Mouse (Mus musculus) MEL (cell line): ENCODE results near the gene Zkscan5. TPM values are rescaled to one million over a fixed set of nuclear protein-coding genes. Genes with fewer than 3 reads are reported as not detected.

Experiments used
- DNase-seq: peaks from one replicate; pipeline ENCODE4 v3.0.0; 2011; ENCODE audit warnings: low read depth, low spot score
- H3K27ac ChIP-seq: 2 replicates; pipeline ENCODE4 v1.5.1; 2012; ENCODE audit warnings: low read depth, mild to moderate bottlenecking, control low read depth, low read length, moderate library complexity; ENCODE audit not compliant: control insufficient read depth
- H3K27me3 ChIP-seq, 2 experiments: fragments of 150-350 bp in 1 of 2; sonication (generic) in 1 of 2; 2 replicates each; pipeline ENCODE4 v1.6.1; 2012; ENCODE audit warnings: low read length in 2 of 2, mild to moderate bottlenecking in 2 of 2, improper control_type of control experiment in 1 of 2, moderate library complexity in 1 of 2; ENCODE audit not compliant: insufficient read depth in 2 of 2, control insufficient read depth in 1 of 2
- H3K36me3 ChIP-seq, 2 experiments: 2 replicates each; pipeline ENCODE4 v1.6.1; 2012 to 2014; ENCODE audit warnings: low read length in 2 of 2, improper control_type of control experiment in 1 of 2, inconsistent platforms in 1 of 2, mild to moderate bottlenecking in 1 of 2; ENCODE audit not compliant: insufficient read depth in 2 of 2, control insufficient read depth in 1 of 2
- H3K4me1 ChIP-seq, 2 experiments: fragments of 150-350 bp in 1 of 2; sonication (generic) in 1 of 2; 2 replicates each; pipeline ENCODE4 v1.6.1; 2012; ENCODE audit warnings: low read length in 2 of 2, improper control_type of control experiment in 1 of 2, mild to moderate bottlenecking in 1 of 2; ENCODE audit not compliant: insufficient read depth in 2 of 2, control insufficient read depth in 1 of 2
- H3K4me3 ChIP-seq, 2 experiments: fragments of 150-350 bp in 1 of 2; sonication (generic) in 1 of 2; 2 replicates each; pipeline ENCODE4 v1.5.1; 2012; ENCODE audit warnings: low read depth in 2 of 2, low read length in 2 of 2, mild to moderate bottlenecking in 2 of 2, moderate library complexity in 2 of 2, control low read depth in 1 of 2, improper control_type of control experiment in 1 of 2; ENCODE audit not compliant: control insufficient read depth in 1 of 2, insufficient read depth in 1 of 2
- H3K79me2 ChIP-seq: 2 replicates; pipeline ENCODE4 v1.6.1; 2012; ENCODE audit warnings: mild to moderate bottlenecking, low read length, moderate library complexity; ENCODE audit not compliant: control insufficient read depth, poor library complexity, insufficient read depth
- H3K9ac ChIP-seq: 2 replicates; pipeline ENCODE4 v1.6.1; 2012; ENCODE audit warnings: low read depth, mild to moderate bottlenecking, control low read depth, low read length, moderate library complexity; ENCODE audit not compliant: control insufficient read depth, poor library complexity, severe bottlenecking
- H3K9me3 ChIP-seq: fragments of 150-350 bp; sonication (generic); replicated peaks from 2 replicates; pipeline ENCODE4 v1.6.1; 2012; ENCODE audit warnings: mild to moderate bottlenecking, low read length, improper control_type of control experiment, moderate library complexity; ENCODE audit not compliant: insufficient read depth
- BHLHE40 ChIP-seq: IDR thresholded peaks from 2 replicates; pipeline ENCODE4 v1.6.1; 2012; ENCODE audit warnings: low read depth, mild to moderate bottlenecking, inconsistent platforms, low read length, improper control_type of control experiment, borderline replicate concordance
- CHD1 ChIP-seq: IDR thresholded peaks from 2 replicates; pipeline ENCODE4 v1.6.1; 2012; ENCODE audit warnings: low read depth, mild to moderate bottlenecking, inconsistent platforms, low read length, improper control_type of control experiment
- CHD2 ChIP-seq: IDR thresholded peaks from 2 replicates; pipeline ENCODE4 v1.6.1; 2011; ENCODE audit warnings: low read length, improper control_type of control experiment
- CTCF ChIP-seq, 3 experiments: IDR thresholded peaks in 2 of 3; conservative IDR thresholded peaks in 1 of 3; 2 replicates each; pipeline ENCODE4 v1.5.1; 2011 to 2012; ENCODE audit warnings: low read length in 3 of 3, low read depth in 2 of 3, mild to moderate bottlenecking in 2 of 3, improper control_type of control experiment in 1 of 3, inconsistent platforms in 1 of 3, mixed read lengths in 1 of 3, moderate library complexity in 1 of 3; ENCODE audit not compliant: control insufficient read depth in 1 of 3, insufficient read depth in 1 of 3, poor library complexity in 1 of 3, severe bottlenecking in 1 of 3
- E2F4 ChIP-seq: IDR thresholded peaks from 2 replicates; pipeline ENCODE4 v1.6.1; 2011; ENCODE audit warnings: low read depth, low read length, improper control_type of control experiment, borderline replicate concordance
- ELF1 ChIP-seq: IDR thresholded peaks from 2 replicates; pipeline ENCODE4 v1.6.1; 2014; ENCODE audit warnings: low read depth, mild to moderate bottlenecking, inconsistent platforms, low read length, improper control_type of control experiment, moderate library complexity
- EP300 ChIP-seq, 2 experiments: IDR thresholded peaks; 2 replicates each; pipeline ENCODE4 v1.6.1; 2011; ENCODE audit warnings: improper control_type of control experiment in 2 of 2, low read length in 2 of 2, low read depth in 1 of 2, mild to moderate bottlenecking in 1 of 2
- ETS1 ChIP-seq: IDR thresholded peaks from 2 replicates; pipeline ENCODE4 v1.6.1; 2012; ENCODE audit warnings: low read depth, mild to moderate bottlenecking, inconsistent platforms, low read length, improper control_type of control experiment, moderate library complexity
- GABPA ChIP-seq: IDR thresholded peaks from 2 replicates; pipeline ENCODE4 v1.6.1; 2012; ENCODE audit warnings: low read depth, mild to moderate bottlenecking, inconsistent platforms, low read length, improper control_type of control experiment, moderate library complexity
- GATA1 ChIP-seq: IDR thresholded peaks from 2 replicates; pipeline ENCODE4 v1.6.1; 2011; ENCODE audit warnings: low read depth, low read length, improper control_type of control experiment
- JUND ChIP-seq: IDR thresholded peaks from 2 replicates; pipeline ENCODE4 v1.6.1; 2011; ENCODE audit warnings: low read depth, mild to moderate bottlenecking, improper control_type of control experiment, low read length
- MAFK ChIP-seq: IDR thresholded peaks from 2 replicates; pipeline ENCODE4 v1.6.1; 2011; ENCODE audit warnings: low read depth, mild to moderate bottlenecking, low read length, improper control_type of control experiment, borderline replicate concordance
- MAX ChIP-seq: IDR thresholded peaks from 2 replicates; pipeline ENCODE4 v1.6.1; 2011; ENCODE audit warnings: low read length, improper control_type of control experiment
- MAZ ChIP-seq: IDR thresholded peaks from 2 replicates; pipeline ENCODE4 v1.6.1; 2012; ENCODE audit warnings: low read depth, mild to moderate bottlenecking, inconsistent platforms, low read length, improper control_type of control experiment
- MEF2A ChIP-seq: IDR thresholded peaks from 2 replicates; pipeline ENCODE4 v1.6.1; 2014; ENCODE audit warnings: low read depth, mild to moderate bottlenecking, inconsistent platforms, low read length, improper control_type of control experiment; ENCODE audit not compliant: poor library complexity, insufficient replicate concordance, severe bottlenecking; ENCODE audit errors: extremely low read depth
- MXI1 ChIP-seq: IDR thresholded peaks from 2 replicates; pipeline ENCODE4 v1.6.1; 2011; ENCODE audit warnings: mild to moderate bottlenecking, low read depth, low read length, improper control_type of control experiment
- MYB ChIP-seq: IDR thresholded peaks from 2 replicates; pipeline ENCODE4 v1.6.1; 2011; ENCODE audit warnings: mild to moderate bottlenecking, low read depth, low read length, improper control_type of control experiment
- MYC ChIP-seq: IDR thresholded peaks from 2 replicates; pipeline ENCODE4 v1.6.1; 2011; ENCODE audit warnings: low read depth, mild to moderate bottlenecking, low read length, improper control_type of control experiment, moderate library complexity
- NELFE ChIP-seq: IDR thresholded peaks from 2 replicates; pipeline ENCODE4 v1.6.1; 2011; ENCODE audit warnings: low read depth, low read length, improper control_type of control experiment
- NRF1 ChIP-seq: IDR thresholded peaks from 2 replicates; pipeline ENCODE4 v1.6.1; 2014; ENCODE audit warnings: low read depth, mild to moderate bottlenecking, inconsistent platforms, low read length, improper control_type of control experiment, moderate library complexity; ENCODE audit not compliant: poor library complexity, insufficient read depth, severe bottlenecking
- POLR2A ChIP-seq, 2 experiments: IDR thresholded peaks; 2 replicates each; pipeline ENCODE4 v1.6.1; 2011 to 2012; ENCODE audit warnings: low read length in 2 of 2, mild to moderate bottlenecking in 2 of 2, control low read depth in 1 of 2, improper control_type of control experiment in 1 of 2, low read depth in 1 of 2, moderate library complexity in 1 of 2; ENCODE audit not compliant: control insufficient read depth in 1 of 2, insufficient read depth in 1 of 2, poor library complexity in 1 of 2
- POLR2AphosphoS5 ChIP-seq: IDR thresholded peaks from 2 replicates; pipeline ENCODE4 v1.6.1; 2012; ENCODE audit warnings: low read depth, borderline replicate concordance, mild to moderate bottlenecking, inconsistent platforms, low read length, moderate library complexity, mixed read lengths
- RAD21 ChIP-seq: IDR thresholded peaks from 2 replicates; pipeline ENCODE4 v1.6.1; 2011; ENCODE audit warnings: mild to moderate bottlenecking, low read depth, low read length, improper control_type of control experiment
- RCOR1 ChIP-seq: IDR thresholded peaks from 2 replicates; pipeline ENCODE4 v1.6.1; 2012; ENCODE audit warnings: low read depth, mild to moderate bottlenecking, inconsistent platforms, low read length, improper control_type of control experiment
- SIN3A ChIP-seq: IDR thresholded peaks from 2 replicates; pipeline ENCODE4 v1.6.1; 2012; ENCODE audit warnings: low read length, improper control_type of control experiment, inconsistent platforms
- SMC3 ChIP-seq: IDR thresholded peaks from 2 replicates; pipeline ENCODE4 v1.6.1; 2011; ENCODE audit warnings: low read depth, low read length, improper control_type of control experiment
- TAL1 ChIP-seq: IDR thresholded peaks from 2 replicates; pipeline ENCODE4 v1.6.1; 2012; ENCODE audit warnings: mild to moderate bottlenecking, inconsistent platforms, low read length, moderate library complexity, mixed read lengths
- TBP ChIP-seq: IDR thresholded peaks from 2 replicates; pipeline ENCODE4 v1.8.0; 2011; ENCODE audit warnings: low read depth, low read length, improper control_type of control experiment
- TCF12 ChIP-seq: IDR thresholded peaks from 2 replicates; pipeline ENCODE4 v1.6.1; 2014; ENCODE audit warnings: low read depth, mild to moderate bottlenecking, inconsistent platforms, low read length, improper control_type of control experiment, moderate library complexity
- UBTF ChIP-seq: IDR thresholded peaks from 2 replicates; pipeline ENCODE4 v1.6.1; 2012; ENCODE audit warnings: low read depth, mild to moderate bottlenecking, inconsistent platforms, low read length, improper control_type of control experiment, moderate library complexity, borderline replicate concordance; ENCODE audit not compliant: insufficient read depth
- USF1 ChIP-seq: IDR thresholded peaks from 2 replicates; pipeline ENCODE4 v1.6.1; 2014; ENCODE audit warnings: low read depth, mild to moderate bottlenecking, inconsistent platforms, low read length, improper control_type of control experiment, moderate library complexity
- USF2 ChIP-seq, 2 experiments: IDR thresholded peaks; 2 replicates each; pipeline ENCODE4 v1.6.1; 2011 to 2012; ENCODE audit warnings: improper control_type of control experiment in 2 of 2, low read length in 2 of 2, borderline replicate concordance in 1 of 2, inconsistent platforms in 1 of 2, low read depth in 1 of 2, mild to moderate bottlenecking in 1 of 2; ENCODE audit not compliant: insufficient read depth in 1 of 2
- ZC3H11A ChIP-seq: IDR thresholded peaks from 2 replicates; pipeline ENCODE4 v1.6.1; 2012; ENCODE audit warnings: low read depth, mild to moderate bottlenecking, inconsistent platforms, low read length, improper control_type of control experiment
- ZKSCAN1 ChIP-seq: IDR thresholded peaks from 2 replicates; pipeline ENCODE4 v1.6.1; 2012; ENCODE audit warnings: low read depth, mild to moderate bottlenecking, inconsistent platforms, low read length, improper control_type of control experiment, moderate library complexity
- polyA plus RNA-seq, 2 experiments: library from polyadenylated mRNA; stranded (reverse) in 1 of 2; unstranded in 1 of 2; fragments of >175 nt in 1 of 2; fragments of >200 nt in 1 of 2; gene quantifications; 2 replicates each; pipeline versions ENCODE4 v1.2.1 to v1.2.4; 2012; ENCODE audit warnings: low replicate concordance in 2 of 2, low read depth in 1 of 2; ENCODE audit not compliant: insufficient read length in 2 of 2, insufficient read depth in 1 of 2, missing spikeins in 1 of 2
- total RNA-seq: library from RNA; depleted of rRNA; stranded (reverse); fragments of 300-350 nt; gene quantifications from 2 replicates; pipeline ENCODE4 v1.2.3, GENCODE M21; 2012

Zkscan5 gene
- total and polyA plus RNA-seq, 3 experiments = 8.7 to 9.8 TPM; not detected in 1

GRCm38 (mm10) chr5:145190875-145191798 is 13.2 kb upstream of the Zkscan5 start:
- Histone ChIP-seq H3K79me2 (peaks cover 45% of the 10 kb centered on the region), H3K27me3 (no peaks in the 10 kb centered on the region), H3K4me3 (peak overlapping the region; percentile 75 to 81), H3K9ac (peak overlapping the region; percentile 93), H3K9me3 (no peaks in the 10 kb centered on the region), H3K27ac (peak overlapping the region; percentile 97), H3K36me3 (peaks cover 2 to 22% of the 10 kb centered on the region in 2 experiments; a peak in 3 of 4 replicates), H3K4me1 (peaks cover 0 to 20% of the 10 kb centered on the region in 2 experiments; a peak in 3 of 4 replicates)
- peak; percentile 95 for DNase-seq
- TF ChIP-seq UBTF (no peak), ZC3H11A (no peak), MYB (no peak), BHLHE40 (no peak), NELFE (no peak; the same call in none of the 2 replicates), MXI1 (peak; percentile 64), CHD1 (peak; percentile 16; the same call in 1 of the 2 replicates), E2F4 (peak; percentile 94), TCF12 (peak; percentile 76), RCOR1 (no peak), NRF1 (peak; percentile 59), ETS1 (peak; percentile 33; the same call in 1 of the 2 replicates), ELF1 (peak; percentile 72), RAD21 (no peak), SMC3 (no peak), POLR2AphosphoS5 (no peak), USF2 (IDR thresholded peaks at IDR 0.05; ENCODE audit: borderline replicate concordance in 1 of 2, insufficient read depth in 1 of 2, low read depth in 1 of 2, low read length in 2 of 2) (no peak), GABPA (no peak), MAX (0 out of 2 replicates have a peak, but pooled peaks have one; percentile 15), TAL1 (no peak), MYC (peak; percentile 82), JUND (no peak), USF1 (no peak), MAZ (peak; percentile 35; the same call in 1 of the 2 replicates), TBP (peak; percentile 92), ZKSCAN1 (no peak), SIN3A (peak; percentile 89), MEF2A (no peak), CHD2 (no peak), CTCF (IDR thresholded peaks at IDR 0.05 in 2 of 3, conservative IDR thresholded peaks at IDR 0.05 in 1 of 3; ENCODE audit: control insufficient read depth in 1 of 3, insufficient read depth in 1 of 3, low read depth in 2 of 3, low read length in 3 of 3, poor library complexity in 1 of 3, severe bottlenecking in 1 of 3) (no peak), POLR2A (IDR thresholded peaks at IDR 0.05; ENCODE audit: control insufficient read depth in 1 of 2, insufficient read depth in 1 of 2, low read depth in 1 of 2, low read length in 2 of 2, poor library complexity in 1 of 2) (peak; percentile 59 to 96; a peak in 3 of 4 replicates), GATA1 (no peak), MAFK (no peak), EP300 (IDR thresholded peaks at IDR 0.05; ENCODE audit: low read depth in 1 of 2, low read length in 2 of 2) (0 out of 4 replicates have a peak, but pooled peaks of 1 of the 2 experiments have one; percentile 15)
